Mouse (Mus musculus): Measurements from ENCODE around the gene Uchl5. TPM values are rescaled to one million over a fixed set of nuclear protein-coding genes. Genes with fewer than 3 reads are reported as not detected.

Uchl5 gene
- polyA plus RNA-seq, 1 experiment from 2014 or later, result 59.0 TPM

GRCm38 (mm10) chr1:143853691-143854115 is 76.6 kb downstream of the Uchl5 start:
- H3K9me3 ChIP-seq, result no peaks in the 10 kb centered on the region
- no peak for ATAC-seq (ENCODE audit: extremely low read depth, insufficient number of reproducible peaks, low FRiP score, low TSS enrichment)
- no peaks in the 10 kb centered on the region for H3K27me3 ChIP-seq (replicated peaks)
- H3K4me1 ChIP-seq, result no peaks in the 10 kb centered on the region
- no peak overlapping the region for H3K4me2 ChIP-seq
- H3K36me3 ChIP-seq, result no peaks in the 10 kb centered on the region
- no peak overlapping the region for H3K4me3 ChIP-seq
- WGBS, result 61% methylated on average over 8 of the region's 8 CpGs
- H3K27ac ChIP-seq (replicated peaks), result no peak overlapping the region
- H3K9ac ChIP-seq, result no peak overlapping the region

GRCm38 (mm10) chr1:143855706-143856105 is 78.6 kb downstream of the Uchl5 start:
- 60% methylated on average over 5 of the region's 5 CpGs for WGBS
- H3K4me1 ChIP-seq, result no peaks in the 10 kb centered on the region
- H3K27ac ChIP-seq (replicated peaks), result no peak overlapping the region
- no peak for ATAC-seq (ENCODE audit: extremely low read depth, insufficient number of reproducible peaks, low FRiP score, low TSS enrichment)
- H3K36me3 ChIP-seq, result no peaks in the 10 kb centered on the region
- H3K4me3 ChIP-seq, result no peak overlapping the region
- no peaks in the 10 kb centered on the region for H3K9me3 ChIP-seq
- H3K27me3 ChIP-seq (replicated peaks), result no peaks in the 10 kb centered on the region
- H3K9ac ChIP-seq, result no peak overlapping the region
- H3K4me2 ChIP-seq, result no peak overlapping the region

Other genes starting within 250 kb of the Uchl5 start
- gene B3galt2, start 136.6 kb upstream of the Uchl5 start, polyA plus RNA-seq (2015; fragmentation: Nextera tagmentation; extraction: Ambion mirVana), result 0.15 and 0.22 TPM in 2 replicates
- 16.7 and 19.1 TPM in 2 replicates for gene Cdc73, start 74.4 kb upstream of the Uchl5 start, polyA plus RNA-seq (2015; fragmentation: Nextera tagmentation; extraction: Ambion mirVana)
- 89.8 and 90.0 TPM in 2 replicates for gene Glrx2, start 60.9 kb upstream of the Uchl5 start, polyA plus RNA-seq (2015; fragmentation: Nextera tagmentation; extraction: Ambion mirVana)
- 12.2 and 14.4 TPM in 2 replicates for gene Trove2, start 204 bp upstream of the Uchl5 start, polyA plus RNA-seq (2015; fragmentation: Nextera tagmentation; extraction: Ambion mirVana)
- gene Rgs2, start 226.9 kb downstream of the Uchl5 start, polyA plus RNA-seq (2015; fragmentation: Nextera tagmentation; extraction: Ambion mirVana), result 16.4 and 18.8 TPM in 2 replicates